Mouse (Mus musculus): ENCODE measurements around the gene Syt13. TPM values are rescaled to one million over a fixed set of nuclear protein-coding genes. Genes with fewer than 3 reads are reported as not detected.

Gene Syt13
- polyA plus RNA-seq, 1 experiment from 2014 or later, result 8.7 TPM

- no peak overlapping the region for H3K9ac ChIP-seq (ENCODE audit: low read depth, low read length)
- peaks cover 7% of the 10 kb centered on the region; the same call in 1 of the 2 replicates for H3K4me1 ChIP-seq (ENCODE audit: control insufficient read depth, insufficient read depth, low read length)
- no peaks in the 10 kb centered on the region for H3K27me3 ChIP-seq (replicated peaks; ENCODE audit: control insufficient read depth, insufficient read depth, low read length)
- ATAC-seq (ENCODE audit: low read depth), result peak; percentile 31; the same call in 1 of the 2 replicates
- DNase-seq (ENCODE audit: low spot score), result peak; percentile 79
- 0% methylated on average over 2 of the region's 2 CpGs for WGBS
- H3K4me3 ChIP-seq (ENCODE audit: low read depth, low read length), result no peak overlapping the region
- no peaks in the 10 kb centered on the region for H3K9me3 ChIP-seq (ENCODE audit: control insufficient read depth, low read length)
- H3K4me2 ChIP-seq (ENCODE audit: low read depth, low read length), result peak overlapping the region; percentile 42; the same call in 1 of the 2 replicates
- H3K36me3 ChIP-seq (ENCODE audit: control insufficient read depth, insufficient read depth, low read length), result no peaks in the 10 kb centered on the region
- H3K27ac ChIP-seq (replicated peaks; ENCODE audit: low read depth, low read length), result peak overlapping the region; percentile 61; the same call in 1 of the 2 replicates
These were observed 31.0 kb upstream of the Syt13 start for GRCm38 (mm10) chr2:92883912-92884243.

- Histone ChIP-seq H3K9ac (ENCODE audit: low read depth, low read length) (no peak overlapping the region), H3K9me3 (ENCODE audit: control insufficient read depth, low read length) (no peaks in the 10 kb centered on the region), H3K27ac (replicated peaks; ENCODE audit: low read depth, low read length) (no peak overlapping the region), H3K27me3 (replicated peaks; ENCODE audit: control insufficient read depth, insufficient read depth, low read length) (no peaks in the 10 kb centered on the region), H3K4me3 (ENCODE audit: low read depth, low read length) (no peak overlapping the region), H3K36me3 (ENCODE audit: control insufficient read depth, insufficient read depth, low read length) (no peaks in the 10 kb centered on the region), H3K4me2 (ENCODE audit: low read depth, low read length) (no peak overlapping the region), H3K4me1 (ENCODE audit: control insufficient read depth, insufficient read depth, low read length) (peaks cover 7% of the 10 kb centered on the region; the same call in 1 of the 2 replicates)
- WGBS, result 74% methylated on average over 6 of the region's 6 CpGs
- DNase-seq (ENCODE audit: low spot score), result peak; percentile 40
- ATAC-seq (ENCODE audit: low read depth), result no peak
These were observed 29.9 kb upstream of the Syt13 start for GRCm38 (mm10) chr2:92884976-92885375.

- H3K36me3 ChIP-seq (ENCODE audit: control insufficient read depth, insufficient read depth, low read length), result no peaks in the 10 kb centered on the region
- no peak overlapping the region for H3K9ac ChIP-seq (ENCODE audit: low read depth, low read length)
- ATAC-seq (ENCODE audit: low read depth) (no peak), DNase-seq (ENCODE audit: low spot score) (no peak)
- H3K9me3 ChIP-seq (ENCODE audit: control insufficient read depth, low read length), result no peaks in the 10 kb centered on the region
- no peak overlapping the region for H3K27ac ChIP-seq (replicated peaks; ENCODE audit: low read depth, low read length)
- no peaks in the 10 kb centered on the region for H3K27me3 ChIP-seq (replicated peaks; ENCODE audit: control insufficient read depth, insufficient read depth, low read length)
- H3K4me1 ChIP-seq (ENCODE audit: control insufficient read depth, insufficient read depth, low read length), result peaks cover 7% of the 10 kb centered on the region; the same call in 1 of the 2 replicates
- no peak overlapping the region for H3K4me3 ChIP-seq (ENCODE audit: low read depth, low read length)
- 72% methylated on average over 3 of the region's 3 CpGs for WGBS
- H3K4me2 ChIP-seq (ENCODE audit: low read depth, low read length), result no peak overlapping the region
These were observed 28.0 kb upstream of the Syt13 start for GRCm38 (mm10) chr2:92886862-92887261.

- ATAC-seq (ENCODE audit: low read depth) (no peak), DNase-seq (ENCODE audit: low spot score) (no peak)
- no peaks in the 10 kb centered on the region for H3K9me3 ChIP-seq (ENCODE audit: control insufficient read depth, low read length)
- no peaks in the 10 kb centered on the region for H3K4me1 ChIP-seq (ENCODE audit: control insufficient read depth, insufficient read depth, low read length)
- no peak overlapping the region for H3K4me3 ChIP-seq (ENCODE audit: low read depth, low read length)
- WGBS, result 77% methylated on average over 4 of the region's 4 CpGs
- no peaks in the 10 kb centered on the region for H3K27me3 ChIP-seq (replicated peaks; ENCODE audit: control insufficient read depth, insufficient read depth, low read length)
- H3K36me3 ChIP-seq (ENCODE audit: control insufficient read depth, insufficient read depth, low read length), result no peaks in the 10 kb centered on the region
- H3K9ac ChIP-seq (ENCODE audit: low read depth, low read length), result no peak overlapping the region
- no peak overlapping the region for H3K4me2 ChIP-seq (ENCODE audit: low read depth, low read length)
- H3K27ac ChIP-seq (replicated peaks; ENCODE audit: low read depth, low read length), result no peak overlapping the region
These were observed 22.4 kb upstream of the Syt13 start for GRCm38 (mm10) chr2:92892524-92892923.

- Histone ChIP-seq H3K4me3 (ENCODE audit: low read depth, low read length) (no peak overlapping the region), H3K9me3 (ENCODE audit: control insufficient read depth, low read length) (no peaks in the 10 kb centered on the region), H3K4me1 (ENCODE audit: control insufficient read depth, insufficient read depth, low read length) (no peaks in the 10 kb centered on the region), H3K27me3 (replicated peaks; ENCODE audit: control insufficient read depth, insufficient read depth, low read length) (no peaks in the 10 kb centered on the region; the same call in 1 of the 2 replicates), H3K9ac (ENCODE audit: low read depth, low read length) (no peak overlapping the region), H3K36me3 (ENCODE audit: control insufficient read depth, insufficient read depth, low read length) (no peaks in the 10 kb centered on the region), H3K27ac (replicated peaks; ENCODE audit: low read depth, low read length) (no peak overlapping the region), H3K4me2 (ENCODE audit: low read depth, low read length) (no peak overlapping the region)
- DNase-seq (ENCODE audit: low spot score), result no peak
- WGBS, result 76% methylated on average over 12 of the region's 13 CpGs
- no peak for ATAC-seq (ENCODE audit: low read depth)
These were observed 11.2 kb upstream of the Syt13 start for GRCm38 (mm10) chr2:92903650-92904049.

- 28% methylated on average over 8 of the region's 8 CpGs for WGBS
- Histone ChIP-seq H3K4me2 (ENCODE audit: low read depth, low read length) (no peak overlapping the region), H3K9me3 (ENCODE audit: control insufficient read depth, low read length) (no peaks in the 10 kb centered on the region)
These were observed 10.5 kb upstream of the Syt13 start for GRCm38 (mm10) chr2:92904307-92904859.

GRCm38 (mm10) chr2:92910371-92910770 is 4.5 kb upstream of the Syt13 start:
- whole genome bisulfite sequencing, result 64% methylated on average over 4 of the region's 4 CpGs
- no peak overlapping the region for H3K4me3 ChIP-seq (ENCODE audit: low read depth, low read length)
- DNase-seq (ENCODE audit: low spot score), result no peak
- H3K27me3 ChIP-seq (replicated peaks; ENCODE audit: control insufficient read depth, insufficient read depth, low read length), result peaks cover 21% of the 10 kb centered on the region
- H3K4me1 ChIP-seq (ENCODE audit: control insufficient read depth, insufficient read depth, low read length), result peaks cover 4% of the 10 kb centered on the region
- H3K9ac ChIP-seq (ENCODE audit: low read depth, low read length), result no peak overlapping the region
- H3K27ac ChIP-seq (replicated peaks; ENCODE audit: low read depth, low read length), result no peak overlapping the region
- H3K4me2 ChIP-seq (ENCODE audit: low read depth, low read length), result no peak overlapping the region
- no peak for ATAC-seq (ENCODE audit: low read depth)
- H3K9me3 ChIP-seq (ENCODE audit: control insufficient read depth, low read length), result no peaks in the 10 kb centered on the region
- no peaks in the 10 kb centered on the region for H3K36me3 ChIP-seq (ENCODE audit: control insufficient read depth, insufficient read depth, low read length)

More at GRCm38 (mm10) chr2:92904307-92904859, 10.5 kb upstream of the Syt13 start:
- ATAC-seq (ENCODE audit: low read depth), result peak; percentile 57
- H3K9ac ChIP-seq (ENCODE audit: low read depth, low read length), result no peak overlapping the region
- H3K27me3 ChIP-seq (replicated peaks; ENCODE audit: control insufficient read depth, insufficient read depth, low read length), result no peaks in the 10 kb centered on the region; the same call in 1 of the 2 replicates
- H3K36me3 ChIP-seq (ENCODE audit: control insufficient read depth, insufficient read depth, low read length), result no peaks in the 10 kb centered on the region
- peak; percentile 71 for DNase-seq (ENCODE audit: low spot score)
- no peak overlapping the region for H3K27ac ChIP-seq (replicated peaks; ENCODE audit: low read depth, low read length)
- H3K4me3 ChIP-seq (ENCODE audit: low read depth, low read length), result no peak overlapping the region
- H3K4me1 ChIP-seq (ENCODE audit: control insufficient read depth, insufficient read depth, low read length), result no peaks in the 10 kb centered on the region

- no peak overlapping the region for H3K4me3 ChIP-seq (ENCODE audit: low read depth, low read length)
- no peak overlapping the region for H3K4me2 ChIP-seq (ENCODE audit: low read depth, low read length)
- H3K27ac ChIP-seq (replicated peaks; ENCODE audit: low read depth, low read length), result no peak overlapping the region
- no peak for DNase-seq (ENCODE audit: low spot score)
- H3K4me1 ChIP-seq (ENCODE audit: control insufficient read depth, insufficient read depth, low read length), result peaks cover 17% of the 10 kb centered on the region
- no peaks in the 10 kb centered on the region for H3K36me3 ChIP-seq (ENCODE audit: control insufficient read depth, insufficient read depth, low read length)
- ATAC-seq (ENCODE audit: low read depth), result no peak
- no peaks in the 10 kb centered on the region for H3K9me3 ChIP-seq (ENCODE audit: control insufficient read depth, low read length)
- no peak overlapping the region for H3K9ac ChIP-seq (ENCODE audit: low read depth, low read length)
- peaks cover 30% of the 10 kb centered on the region for H3K27me3 ChIP-seq (replicated peaks; ENCODE audit: control insufficient read depth, insufficient read depth, low read length)
These were observed 2.6 kb upstream of the Syt13 start for GRCm38 (mm10) chr2:92912312-92912711.

GRCm38 (mm10) chr2:92913295-92913694 is 1.6 kb upstream of the Syt13 start:
- peaks cover 30% of the 10 kb centered on the region for H3K27me3 ChIP-seq (replicated peaks; ENCODE audit: control insufficient read depth, insufficient read depth, low read length)

More at GRCm38 (mm10) chr2:92913295-92913694, 1.6 kb upstream of the Syt13 start:
- DNase-seq (ENCODE audit: low spot score), result no peak
- Histone ChIP-seq H3K4me1 (ENCODE audit: control insufficient read depth, insufficient read depth, low read length) (peaks cover 17% of the 10 kb centered on the region), H3K4me2 (ENCODE audit: low read depth, low read length) (no peak overlapping the region), H3K9ac (ENCODE audit: low read depth, low read length) (no peak overlapping the region), H3K4me3 (ENCODE audit: low read depth, low read length) (no peak overlapping the region), H3K9me3 (ENCODE audit: control insufficient read depth, low read length) (no peaks in the 10 kb centered on the region), H3K27ac (replicated peaks; ENCODE audit: low read depth, low read length) (no peak overlapping the region), H3K36me3 (ENCODE audit: control insufficient read depth, insufficient read depth, low read length) (no peaks in the 10 kb centered on the region)
- ATAC-seq (ENCODE audit: low read depth), result no peak
- WGBS, result 8% methylated on average over 9 of the region's 9 CpGs
